Mouse (Mus musculus): Measurements from ENCODE around the gene Myo1d.

GRCm38 (mm10) chr11:80775535-80775934, 4.3 kb downstream of the Myo1d start:
- TF ChIP-seq CTCF (IDR thresholded peaks at IDR 0.05; ENCODE audit: borderline replicate concordance, control insufficient read depth, extremely low read depth, insufficient read depth, low read length, poor library complexity) (no peak), POLR2A (IDR thresholded peaks at IDR 0.05; ENCODE audit: control insufficient read depth, extremely low read depth, insufficient read depth, low read length, poor library complexity) (no peak)
